Mouse (Mus musculus) ES-E14 (cell line): Measurements from ENCODE around the gene Rnf214. TPM values are rescaled to one million over a fixed set of nuclear protein-coding genes. Genes with fewer than 3 reads are reported as not detected.
A peak's percentile ranks its signal among the peaks of the same experiment; 100 is the strongest.

Experiments used
- DNase-seq: peaks from one replicate; pipeline ENCODE4 v3.0.0-alpha.2; 2013; ENCODE audit warnings: low read depth, low spot score
- H3K27ac ChIP-seq: 2 replicates; pipeline ENCODE4 v1.5.1; 2012; ENCODE audit warnings: low read depth, mild to moderate bottlenecking, low read length, moderate library complexity, mixed read lengths; ENCODE audit not compliant: poor library complexity, insufficient read depth, severe bottlenecking
- H3K36me3 ChIP-seq: 2 replicates; pipeline ENCODE4 v1.6.1; 2012; ENCODE audit warnings: mild to moderate bottlenecking, low read length, moderate library complexity, mixed read lengths; ENCODE audit not compliant: control insufficient read depth, poor library complexity, insufficient read depth, severe bottlenecking
- H3K4me1 ChIP-seq, 2 experiments: fragments of 150-350 bp in 1 of 2; sonication (generic) in 1 of 2; 2 replicates each; pipeline ENCODE4 v1.6.1; 2012; ENCODE audit warnings: low read length in 2 of 2, mild to moderate bottlenecking in 1 of 2, mixed read lengths in 1 of 2; ENCODE audit not compliant: control insufficient read depth in 2 of 2, insufficient read depth in 2 of 2, poor library complexity in 1 of 2
- H3K4me3 ChIP-seq, 2 experiments: fragments of 150-350 bp in 1 of 2; sonication (generic) in 1 of 2; 2 replicates each; pipeline ENCODE4 v1.5.1; 2012; ENCODE audit warnings: low read length in 2 of 2, low read depth in 1 of 2, mild to moderate bottlenecking in 1 of 2, mixed read lengths in 1 of 2; ENCODE audit not compliant: insufficient read depth in 1 of 2, poor library complexity in 1 of 2, severe bottlenecking in 1 of 2
- H3K9ac ChIP-seq: 2 replicates; pipeline ENCODE4 v1.6.1; 2012; ENCODE audit warnings: low read depth, mild to moderate bottlenecking, low read length, mixed read lengths; ENCODE audit not compliant: poor library complexity, insufficient read depth, severe bottlenecking
- H3K9me3 ChIP-seq: fragments of 150-350 bp; sonication (generic); 2 replicates; pipeline ENCODE4 v1.6.1; 2012; ENCODE audit warnings: low read depth, mild to moderate bottlenecking, low read length; ENCODE audit not compliant: control insufficient read depth, insufficient read depth
- CHD2 ChIP-seq: IDR thresholded peaks from 2 replicates; pipeline ENCODE4 v1.6.1; 2014; ENCODE audit warnings: mild to moderate bottlenecking, low read depth, low read length, inconsistent platforms
- HCFC1 ChIP-seq: IDR thresholded peaks from 2 replicates; pipeline ENCODE4 v1.6.1; 2012; ENCODE audit warnings: low read length, inconsistent platforms, borderline replicate concordance; ENCODE audit not compliant: insufficient read depth
- MAFK ChIP-seq: IDR thresholded peaks from 2 replicates; pipeline ENCODE4 v1.6.1; 2014; ENCODE audit warnings: mild to moderate bottlenecking, low read depth, low read length, inconsistent platforms; ENCODE audit not compliant: insufficient read depth
- ZC3H11A ChIP-seq: IDR thresholded peaks from 2 replicates; pipeline ENCODE4 v1.6.1; 2012; ENCODE audit warnings: low read depth, mild to moderate bottlenecking, inconsistent platforms, low read length, borderline replicate concordance
- ZNF384 ChIP-seq: IDR thresholded peaks from 2 replicates; pipeline ENCODE4 v1.6.1; 2012; ENCODE audit warnings: low read depth, low read length, inconsistent platforms
- in situ Hi-C, 2 experiments: fragments of 600-800 bp; cut with MboI; formaldehyde crosslinking; loops; one replicate each; pipeline ENCODE4 v1.15.1; 2025; ENCODE audit warnings: low sequenced_read_pairs in 2 of 2, inconsistent platforms in 1 of 2; ENCODE audit not compliant: unreplicated experiment in 2 of 2
- total RNA-seq: library from RNA; depleted of rRNA; stranded (reverse); fragments of 300-350 nt; gene quantifications from 2 replicates; pipeline ENCODE4 v1.2.3, GENCODE M21; 2012

Rnf214 gene
- total RNA-seq, 1 experiment: 13.5 TPM

DNA sequence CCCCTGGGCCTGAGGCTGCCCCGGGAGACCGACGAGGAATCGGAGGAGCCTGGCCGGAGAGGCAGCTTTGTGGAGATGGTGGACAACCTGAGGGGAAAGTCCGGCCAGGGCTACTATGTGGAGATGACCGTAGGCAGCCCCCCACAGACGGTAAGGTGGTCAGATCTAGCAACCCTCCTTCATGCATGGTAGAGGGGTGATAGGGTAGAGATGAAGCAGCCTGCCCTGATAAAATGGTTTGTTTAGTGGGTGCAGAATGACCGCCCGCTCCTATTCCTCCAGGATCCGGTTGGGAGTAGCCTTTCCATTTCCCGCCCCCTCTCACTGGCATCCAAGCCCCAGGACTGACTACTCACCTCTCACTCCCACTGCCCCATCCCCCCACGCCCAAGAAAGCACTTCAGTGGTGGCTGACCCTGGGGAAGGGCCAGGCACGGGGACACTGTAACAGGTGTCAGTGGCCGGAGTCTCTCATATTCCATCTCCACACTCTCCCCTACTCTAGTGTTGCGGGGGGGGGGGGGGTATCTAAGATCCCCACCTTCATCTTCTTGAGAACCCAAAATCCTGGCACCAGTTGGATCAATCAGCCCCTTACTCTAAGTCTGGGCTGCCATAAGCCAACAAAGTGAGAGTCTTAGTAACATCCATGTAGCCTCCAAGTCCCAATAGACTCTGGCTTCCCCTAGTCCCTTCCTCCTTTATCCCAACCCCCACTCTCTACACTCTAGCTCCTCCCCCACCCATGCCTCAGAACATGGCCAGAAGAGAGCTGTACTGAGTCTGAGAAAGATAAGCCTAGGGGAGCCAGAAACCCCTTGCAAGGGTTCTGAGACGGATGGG lies 67.4 kb downstream of the Rnf214 start:
- peak overlapping the region; percentile 71 for H3K9ac ChIP-seq
- H3K4me1 ChIP-seq: peaks cover 12 to 33% of the 10 kb centered on the region in 2 experiments; a peak in 3 of 4 replicates
- in situ Hi-C loops: no loop called here
- no peak for DNase-seq
- H3K27ac ChIP-seq: no peak overlapping the region
- TF ChIP-seq MAFK (no peak), CHD2 (no peak), ZC3H11A (no peak), ZNF384 (no peak), HCFC1 (no peak)
- H3K9me3 ChIP-seq: no peaks in the 10 kb centered on the region
- H3K36me3 ChIP-seq: no peaks in the 10 kb centered on the region
- peak overlapping the region; percentile 76 to 80 for H3K4me3 ChIP-seq

GRCm38 (mm10) chr9:45838434-45839138 lies 68.1 kb downstream of the Rnf214 start, which contains the start of gene Bace1:
Bace1 (plus strand) TSS chr9:45838580.
- no peaks in the 10 kb centered on the region for H3K9me3 ChIP-seq
- no peaks in the 10 kb centered on the region for H3K36me3 ChIP-seq
- TF ChIP-seq CHD2: no peak
- peak; percentile 90 for TF ChIP-seq HCFC1
- no peak for DNase-seq
- H3K4me3 ChIP-seq: peak within 1 kb of the TSS; percentile 76 to 80
- in situ Hi-C loops: no loop called here
- H3K9ac ChIP-seq: peak within 1 kb of the TSS; percentile 71
- peaks cover 12 to 33% of the 10 kb centered on the region in 2 experiments; a peak in 3 of 4 replicates for H3K4me1 ChIP-seq
- H3K27ac ChIP-seq: no peak within 1 kb of the TSS

DNA sequence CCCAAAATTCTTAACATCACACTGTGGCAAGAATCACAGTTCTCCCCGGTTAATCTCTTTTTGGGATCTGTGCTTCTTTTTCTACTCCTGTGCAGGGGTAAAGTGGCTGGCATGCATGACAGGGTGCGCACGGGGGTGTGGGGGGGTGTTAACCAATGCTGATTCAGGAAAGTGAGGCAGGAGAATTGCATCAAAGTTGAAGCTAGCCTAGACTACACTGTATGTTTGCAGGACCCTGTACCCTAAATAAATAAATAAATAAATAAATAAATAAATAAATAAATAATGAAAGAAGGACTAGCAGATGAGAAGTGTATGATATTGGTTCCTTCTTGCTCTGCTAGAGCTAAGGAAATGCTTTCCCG lies 68.7 kb downstream of the Rnf214 start:
- no peaks in the 10 kb centered on the region for H3K36me3 ChIP-seq
- no peak for DNase-seq
- no peak overlapping the region for H3K27ac ChIP-seq
- H3K4me3 ChIP-seq: peak overlapping the region in 1 of 2 experiments; percentile 76; a peak in 2 of 4 replicates
- peaks cover 12 to 31% of the 10 kb centered on the region in 2 experiments; a peak in 3 of 4 replicates for H3K4me1 ChIP-seq
- H3K9me3 ChIP-seq: no peaks in the 10 kb centered on the region
- H3K9ac ChIP-seq: no peak overlapping the region
- in situ Hi-C loops: no loop called here
- no peak for TF ChIP-seq ZNF384
- TF ChIP-seq CHD2: no peak
- no peak for TF ChIP-seq HCFC1
- no peak for TF ChIP-seq ZC3H11A
- TF ChIP-seq MAFK: no peak

DNA sequence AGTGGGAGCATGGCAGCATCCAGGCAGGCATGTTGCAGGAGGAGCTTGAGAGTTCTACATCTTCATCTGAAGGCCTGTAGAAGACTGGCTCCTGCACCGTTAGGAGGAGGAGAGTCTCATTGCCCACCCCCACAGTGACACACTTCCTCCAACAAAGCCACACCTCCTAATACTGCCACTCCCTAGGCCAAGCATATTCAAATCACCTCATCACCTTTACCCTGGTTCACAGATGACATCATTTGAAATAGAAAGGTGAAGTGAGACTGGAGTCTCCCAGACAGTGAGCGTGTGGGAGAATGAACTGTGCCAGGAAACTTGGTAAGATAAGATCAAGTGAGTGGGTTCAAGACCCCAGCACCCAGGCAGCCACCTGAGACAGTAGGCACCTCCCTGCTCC lies 73.2 kb downstream of the Rnf214 start:
- no peaks in the 10 kb centered on the region for H3K36me3 ChIP-seq
- in situ Hi-C loops: no loop called here
- H3K27ac ChIP-seq: no peak overlapping the region
- H3K9me3 ChIP-seq: no peaks in the 10 kb centered on the region
- no peak overlapping the region for H3K9ac ChIP-seq
- no peak overlapping the region for H3K4me3 ChIP-seq
- no peak for TF ChIP-seq MAFK
- no peak for TF ChIP-seq ZNF384
- TF ChIP-seq HCFC1: no peak
- no peak for TF ChIP-seq CHD2
- no peak for TF ChIP-seq ZC3H11A
- no peak for DNase-seq
- no peaks in the 10 kb centered on the region; a peak in 1 of 4 replicates for H3K4me1 ChIP-seq
